Mouse (Mus musculus) thymus, adult 2 months (tissue): Measurements from ENCODE around the gene Dhx37.

ENCODE experiments used
- CTCF ChIP-seq: fragments of 200-500 bp; IDR thresholded peaks from 2 replicates; pipeline ENCODE4 v1.5.1; 2012; ENCODE audit warnings: mild to moderate bottlenecking, control low read depth, low read length, moderate library complexity, borderline replicate concordance; ENCODE audit not compliant: control insufficient read depth, poor library complexity, insufficient read depth; ENCODE audit errors: extremely low read depth
- POLR2A ChIP-seq: fragments of 200-500 bp; IDR thresholded peaks from 2 replicates; pipeline ENCODE4 v1.6.1; 2012; ENCODE audit warnings: mild to moderate bottlenecking, low read length, control low read depth, moderate library complexity; ENCODE audit not compliant: control insufficient read depth, poor library complexity, insufficient read depth; ENCODE audit errors: extremely low read depth

DNA sequence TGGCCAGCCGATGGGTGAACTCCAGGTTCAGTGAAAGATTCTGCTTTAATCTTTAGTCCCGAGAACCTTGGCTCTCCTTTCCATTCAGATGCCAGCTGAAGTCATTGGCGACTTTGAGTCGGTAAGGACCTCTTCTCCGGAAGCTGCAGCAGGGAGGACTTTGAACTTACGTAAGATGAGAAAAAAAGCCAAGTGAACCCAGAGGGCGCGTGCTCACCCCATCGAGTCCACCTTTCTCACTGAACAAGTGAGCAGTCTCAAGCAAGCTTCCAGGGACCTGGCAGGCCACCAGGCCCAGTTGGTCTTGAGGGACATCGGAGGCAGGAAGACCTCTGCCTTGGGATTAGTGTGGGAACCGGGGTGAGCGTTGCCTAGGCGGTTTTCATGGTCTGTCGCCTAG, 33.3 kb upstream of the Dhx37 start:
- TF ChIP-seq POLR2A, result no peak
- no peak for TF ChIP-seq CTCF
